Mouse (Mus musculus) forebrain, embryonic 14.5 days (tissue): ENCODE results near the gene S1pr5. TPM values are rescaled to one million over a fixed set of nuclear protein-coding genes. Genes with fewer than 3 reads are reported as not detected.
"Not testable (repeated sequence)": the region's sequence is repeated elsewhere in the genome, so short reads cannot be mapped to it uniquely, and the experiment has no call there.

Experiments used
- ATAC-seq: fragments of 200-750 bp; cut with Nextera tagmentation; 2 replicates; pipeline ENCODE4 v1.8.0; 2017; ENCODE audit warnings: mild to moderate bottlenecking, moderate library complexity
- DNase-seq: peaks from one replicate; pipeline ENCODE4 v3.0.0-alpha.2; 2015; ENCODE audit warnings: low spot score
- H3K27ac ChIP-seq: fragments of 300-500 bp; sonication (generic); 2 replicates; pipeline ENCODE4 v1.5.1; 2014; ENCODE audit warnings: low read depth, mild to moderate bottlenecking, control low read depth, low read length, moderate library complexity
- H3K27me3 ChIP-seq: fragments of 300-500 bp; sonication (generic); replicated peaks from 2 replicates; pipeline ENCODE4 v1.6.1; 2014; ENCODE audit warnings: low read length, control low read depth, mixed read lengths; ENCODE audit not compliant: control insufficient read depth, insufficient read depth
- H3K36me3 ChIP-seq: fragments of 300-500 bp; sonication (generic); 2 replicates; pipeline ENCODE4 v1.6.1; 2014; ENCODE audit warnings: low read length, control low read depth; ENCODE audit not compliant: control insufficient read depth, insufficient read depth
- H3K4me1 ChIP-seq: fragments of 300-500 bp; sonication (generic); 2 replicates; pipeline ENCODE4 v1.6.1; 2014; ENCODE audit warnings: antibody characterized with exemption, low read length, control low read depth; ENCODE audit not compliant: control insufficient read depth, insufficient read depth
- H3K4me2 ChIP-seq: fragments of 300-500 bp; sonication (generic); 2 replicates; pipeline ENCODE4 v1.6.1; 2014; ENCODE audit warnings: mild to moderate bottlenecking, control low read depth, low read length
- H3K4me3 ChIP-seq: fragments of 300-500 bp; sonication (generic); 2 replicates; pipeline ENCODE4 v1.5.1; 2014; ENCODE audit warnings: low read depth, low read length, control low read depth
- H3K9ac ChIP-seq: fragments of 300-500 bp; sonication (generic); 2 replicates; pipeline ENCODE4 v1.6.1; 2014; ENCODE audit warnings: mild to moderate bottlenecking, low read length, control low read depth, moderate library complexity
- H3K9me3 ChIP-seq: fragments of 300-500 bp; sonication (generic); replicated peaks from 2 replicates; pipeline ENCODE4 v1.6.1; 2016; ENCODE audit warnings: low read length, control low read depth, mixed read lengths; ENCODE audit not compliant: control insufficient read depth
- WGBS: fragments of 180-500 bp; shearing (Covaris S2); extraction: QIAGEN DNeasy Blood & Tissue Kit; methylation state at CpG from one replicate; pipeline ENCODE4 v1.1.7; 2014; 5-methylcytosine and 5-hydroxymethylcytosine counted together
- polyA plus RNA-seq: library from polyadenylated mRNA; unstranded; fragments of >200 nt; fragmentation: Nextera tagmentation; extraction: Ambion mirVana; gene quantifications from 2 replicates; pipeline ENCODE4 v1.2.1, GENCODE M21; 2014

The S1pr5 gene
- polyA plus RNA-seq, 1 experiment from 2014 or later: 0.94 TPM

DNA sequence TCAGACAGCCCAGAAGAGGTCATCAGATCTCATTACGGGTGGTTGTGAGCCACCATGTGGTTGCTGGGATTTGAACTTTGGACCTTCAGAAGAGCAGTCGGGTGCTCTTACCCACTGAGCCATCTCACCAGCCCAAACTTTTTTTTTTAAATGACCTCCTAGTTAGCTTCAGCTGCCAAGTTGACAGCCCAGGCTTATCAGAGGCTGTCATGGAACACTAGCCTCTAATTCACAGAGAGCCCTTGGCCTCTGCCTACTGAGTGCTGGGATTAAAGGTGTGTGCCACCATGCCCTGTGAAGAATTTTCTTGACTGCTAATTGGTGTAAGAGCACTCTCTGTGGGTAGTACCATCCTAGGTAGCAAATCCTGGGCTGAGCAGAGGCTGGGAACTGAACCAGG lies 24.8 kb downstream of the S1pr5 start:
- not testable (repeated sequence) for H3K4me2 ChIP-seq, H3K4me1 ChIP-seq, DNase-seq, ATAC-seq, H3K36me3 ChIP-seq, H3K27ac ChIP-seq, H3K9me3 ChIP-seq, H3K4me3 ChIP-seq, H3K9ac ChIP-seq, H3K27me3 ChIP-seq
- 91% methylated on average over 1 of the region's 2 CpGs for WGBS

DNA sequence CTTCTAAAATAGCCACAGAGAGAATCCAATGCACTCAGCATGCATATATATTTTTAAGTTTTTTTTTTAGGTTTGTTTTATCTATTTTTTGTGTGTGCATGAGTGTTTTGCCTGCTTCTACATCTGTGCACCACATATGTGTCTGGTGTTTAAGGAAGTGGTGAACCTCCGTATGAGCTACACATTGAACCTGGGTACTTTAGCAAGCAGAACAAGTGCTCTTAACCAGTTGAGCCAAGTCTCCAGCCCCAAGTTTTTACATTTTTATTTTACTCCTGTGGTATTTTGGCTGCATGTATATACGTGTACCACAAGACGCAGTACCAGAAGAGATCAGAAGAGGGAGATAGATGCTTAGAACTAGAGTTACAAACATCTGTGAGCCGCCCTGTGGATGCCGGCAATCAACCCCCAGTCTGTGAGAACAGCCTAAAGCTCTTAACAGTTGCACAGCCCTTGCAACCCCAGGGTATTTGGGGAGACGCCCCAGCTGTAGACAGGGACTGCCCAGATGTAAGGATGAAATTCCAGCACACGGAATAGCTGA lies 26.8 kb downstream of the S1pr5 start:
- ATAC-seq (peak; percentile 62), DNase-seq (peak; percentile 87)
- Histone ChIP-seq H3K4me3 (no peak overlapping the region), H3K27ac (no peak overlapping the region), H3K36me3 (no peaks in the 10 kb centered on the region), H3K27me3 (no peaks in the 10 kb centered on the region), H3K4me2 (no peak overlapping the region), H3K9me3 (no peaks in the 10 kb centered on the region), H3K4me1 (peaks cover 5% of the 10 kb centered on the region; the same call in 1 of the 2 replicates), H3K9ac (no peak overlapping the region)
- WGBS: 14% methylated on average over 7 of the region's 7 CpGs

DNA sequence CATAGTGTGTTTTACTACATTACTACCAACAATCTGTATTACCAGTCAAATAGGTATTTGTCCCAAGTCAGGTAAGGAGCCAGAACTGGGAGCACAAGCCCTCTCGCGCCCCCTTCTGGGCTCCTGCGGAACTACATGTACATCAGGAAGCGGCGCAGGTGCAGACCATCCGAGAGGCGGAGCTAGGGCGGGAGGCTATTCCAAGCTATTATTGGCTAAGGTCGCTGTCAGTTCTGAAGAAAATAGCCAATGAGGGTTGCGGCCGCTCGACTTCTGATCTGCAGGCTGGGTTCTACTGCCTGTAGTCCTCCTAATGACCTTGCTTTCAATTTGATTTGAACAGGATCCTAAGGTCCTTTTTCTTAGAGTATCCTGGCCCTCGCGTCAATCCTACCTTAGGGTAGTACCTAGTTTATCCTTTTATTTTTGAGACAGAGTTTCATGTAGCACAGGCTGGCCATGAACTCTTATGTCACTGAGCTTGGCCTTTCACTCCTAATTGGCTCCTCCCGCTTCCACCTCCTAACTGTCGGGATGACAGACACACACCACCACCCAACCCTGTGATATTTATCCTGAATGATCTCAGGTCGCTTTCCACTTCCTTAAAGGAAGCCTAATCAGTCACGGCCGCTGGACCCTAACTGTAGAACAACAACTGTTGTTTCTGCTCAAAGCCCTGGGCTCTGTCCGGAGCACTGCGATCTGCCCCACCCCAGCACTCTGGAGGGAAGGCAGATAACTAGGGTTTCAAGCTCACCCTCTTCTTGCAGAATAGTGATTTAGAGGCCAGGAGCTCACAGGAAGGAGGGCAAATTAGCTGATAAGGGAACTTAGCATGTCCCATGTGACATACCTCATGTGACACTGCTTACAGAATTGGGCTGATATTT lies 27.5 kb downstream of the S1pr5 start:
- H3K36me3 ChIP-seq: no peaks in the 10 kb centered on the region
- ATAC-seq (peak; percentile 90), DNase-seq (peak; percentile 94)
- 15% methylated on average over 21 of the region's 21 CpGs for WGBS
- peak overlapping the region; percentile 43 for H3K4me2 ChIP-seq
- H3K27ac ChIP-seq: no peak overlapping the region
- no peaks in the 10 kb centered on the region for H3K9me3 ChIP-seq
- H3K27me3 ChIP-seq: no peaks in the 10 kb centered on the region
- H3K9ac ChIP-seq: no peak overlapping the region
- H3K4me1 ChIP-seq: peaks cover 5% of the 10 kb centered on the region; the same call in 1 of the 2 replicates
- peak overlapping the region; percentile 8 for H3K4me3 ChIP-seq

DNA sequence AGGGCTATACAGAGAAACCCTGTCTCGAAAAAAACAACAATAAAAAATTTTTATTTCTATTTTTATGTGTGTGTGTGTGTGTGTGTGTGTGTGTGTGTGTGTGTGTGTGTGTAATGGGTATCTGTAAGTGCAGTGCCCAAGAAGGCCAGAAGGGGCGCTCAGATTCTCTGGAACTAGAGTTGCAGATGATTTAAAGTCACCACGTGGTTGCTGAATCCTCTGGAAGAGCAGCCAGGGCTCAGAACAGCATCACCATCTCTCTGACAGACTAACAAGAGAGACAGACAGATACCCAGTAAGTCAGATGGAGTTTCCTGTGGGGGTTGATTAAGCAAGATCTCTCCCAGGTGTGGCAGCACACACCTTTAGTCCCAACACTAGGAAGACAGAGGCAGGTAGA lies 28.4 kb downstream of the S1pr5 start:
- DNase-seq: no peak
- Histone ChIP-seq H3K4me3 (no peak overlapping the region), H3K9ac (no peak overlapping the region), H3K36me3 (no peaks in the 10 kb centered on the region), H3K4me2 (no peak overlapping the region), H3K27me3 (no peaks in the 10 kb centered on the region), H3K27ac (no peak overlapping the region), H3K4me1 (no peaks in the 10 kb centered on the region), H3K9me3 (no peaks in the 10 kb centered on the region)
- no peak for ATAC-seq
- WGBS: 54% methylated on average over 3 of the region's 3 CpGs

DNA sequence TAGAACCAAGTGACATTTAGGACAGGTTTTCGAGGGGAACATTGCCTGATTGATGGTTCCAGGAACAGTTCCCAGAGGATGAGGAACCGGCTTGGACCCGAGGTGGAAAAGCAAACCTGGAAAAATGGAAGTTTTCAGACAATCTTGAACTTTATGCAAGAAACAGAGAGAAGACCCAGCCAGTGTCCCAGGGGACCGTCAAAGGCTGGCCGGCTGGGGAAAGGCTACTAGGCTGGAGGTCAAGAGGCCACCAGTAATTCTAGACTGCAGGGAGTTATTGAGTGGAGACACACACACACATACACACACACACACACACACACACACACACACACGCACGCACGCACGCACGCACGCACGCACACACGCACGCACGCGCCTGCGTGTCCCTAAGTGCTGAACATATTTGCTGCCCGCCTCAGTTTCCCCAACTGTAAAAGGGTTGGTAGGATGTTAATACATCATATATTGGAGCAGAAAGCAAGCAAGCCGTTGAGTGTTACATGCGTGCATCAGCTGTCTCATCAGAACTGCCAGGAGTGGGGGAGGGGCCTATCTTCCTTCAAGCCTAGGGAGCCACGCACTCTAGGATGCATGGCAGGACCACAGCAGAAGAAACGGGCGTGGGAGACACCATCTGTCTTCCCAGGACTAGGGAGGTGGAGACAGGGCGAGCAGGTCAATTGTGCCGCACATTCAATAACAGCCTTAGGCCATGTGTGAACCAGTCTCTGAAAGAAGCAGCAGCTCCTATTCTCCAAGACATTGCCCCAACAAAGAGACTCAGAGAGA lies 32.0 kb downstream of the S1pr5 start:
- 72% methylated on average over 25 of the region's 25 CpGs for WGBS
- Histone ChIP-seq H3K9ac (no peak overlapping the region), H3K27ac (peak overlapping the region; percentile 58; the same call in 1 of the 2 replicates), H3K4me3 (no peak overlapping the region), H3K9me3 (no peaks in the 10 kb centered on the region), H3K4me1 (no peaks in the 10 kb centered on the region), H3K27me3 (no peaks in the 10 kb centered on the region), H3K4me2 (no peak overlapping the region), H3K36me3 (peaks cover 6% of the 10 kb centered on the region; the same call in 1 of the 2 replicates)
- DNase-seq (peak; percentile 80), ATAC-seq (peak; percentile 75)

DNA sequence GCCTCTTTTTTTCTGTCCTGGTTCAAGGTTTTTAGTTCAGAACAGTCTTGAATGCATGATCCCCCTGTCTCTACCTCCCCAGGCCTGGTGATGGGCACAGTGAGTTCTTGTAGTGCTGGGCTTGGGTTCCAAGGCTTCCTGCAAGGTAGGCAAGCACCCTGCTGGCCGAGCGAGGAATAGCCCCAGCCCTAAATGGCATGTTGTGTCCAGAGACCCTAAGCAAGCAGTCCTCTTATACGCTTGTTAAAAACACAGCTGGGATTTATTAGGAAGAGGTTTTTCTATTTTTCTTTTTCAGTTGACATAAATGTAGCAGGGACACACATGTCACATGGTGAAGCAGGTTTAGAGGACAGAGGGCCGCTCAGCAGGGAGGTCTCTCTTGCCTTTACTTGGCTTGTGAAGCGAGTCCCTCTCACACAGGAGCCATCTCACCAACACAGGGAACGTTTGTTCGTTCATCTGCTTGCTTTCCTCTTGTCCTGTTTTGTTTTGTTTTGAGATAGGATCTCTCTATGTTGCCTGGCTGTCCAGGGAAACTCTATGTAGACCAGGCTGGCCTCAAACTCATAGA lies 34.5 kb downstream of the S1pr5 start:
- DNase-seq (peak; percentile 37), ATAC-seq (no peak)
- H3K36me3 ChIP-seq: peaks cover 13% of the 10 kb centered on the region; the same call in 1 of the 2 replicates
- H3K9ac ChIP-seq: no peak overlapping the region
- H3K27ac ChIP-seq: no peak overlapping the region
- no peaks in the 10 kb centered on the region for H3K4me1 ChIP-seq
- H3K27me3 ChIP-seq: no peaks in the 10 kb centered on the region
- H3K9me3 ChIP-seq: no peaks in the 10 kb centered on the region
- H3K4me3 ChIP-seq: no peak overlapping the region
- no peak overlapping the region for H3K4me2 ChIP-seq
- 41% methylated on average over 7 of the region's 7 CpGs for WGBS

DNA sequence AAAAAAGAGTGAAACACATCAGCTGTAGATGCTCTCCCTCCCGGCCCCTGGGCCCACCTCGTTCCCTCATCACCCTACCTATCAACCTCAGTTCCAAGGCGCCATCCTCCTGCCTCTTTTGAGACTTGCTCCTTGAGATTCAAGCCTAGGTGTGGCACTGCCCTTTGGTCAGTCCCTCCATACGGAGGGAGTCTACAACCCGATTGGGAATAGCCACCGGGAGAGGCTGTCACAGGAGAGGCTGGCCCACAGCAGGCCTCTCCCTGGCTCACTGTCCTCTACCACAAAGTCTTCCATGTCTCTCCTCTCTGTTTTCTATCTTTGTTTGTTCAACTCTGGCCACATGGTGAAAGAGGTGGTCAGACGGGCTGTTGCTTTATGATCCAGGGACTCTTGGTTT lies 36.6 kb downstream of the S1pr5 start:
- no peak overlapping the region for H3K4me2 ChIP-seq
- ATAC-seq: no peak
- WGBS: 85% methylated on average over 7 of the region's 7 CpGs
- no peak overlapping the region for H3K9ac ChIP-seq
- no peaks in the 10 kb centered on the region for H3K4me1 ChIP-seq
- no peak overlapping the region for H3K27ac ChIP-seq
- no peak for DNase-seq
- H3K36me3 ChIP-seq: peaks cover 16% of the 10 kb centered on the region
- H3K27me3 ChIP-seq: no peaks in the 10 kb centered on the region
- no peaks in the 10 kb centered on the region for H3K9me3 ChIP-seq
- no peak overlapping the region for H3K4me3 ChIP-seq

DNA sequence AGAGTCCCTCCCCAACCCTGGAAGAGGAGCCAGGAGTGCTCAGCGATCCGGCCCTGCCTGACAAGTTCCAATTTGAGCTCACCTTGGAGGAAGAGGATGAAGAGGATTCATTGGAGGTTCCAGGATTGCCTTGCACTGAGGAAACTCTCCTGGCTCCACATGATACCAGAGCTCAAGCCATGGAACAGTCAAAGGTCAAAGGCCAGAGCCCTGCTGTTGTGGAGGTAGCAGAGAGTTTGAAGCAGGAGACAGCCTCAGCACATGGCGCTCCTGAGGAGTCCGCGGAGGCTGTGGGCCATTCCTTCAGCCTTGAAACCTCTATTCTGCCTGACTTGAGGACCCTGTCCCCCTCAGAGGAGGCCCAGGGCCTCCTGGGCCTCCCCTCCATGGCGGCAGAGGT lies 37.4 kb downstream of the S1pr5 start:
- H3K36me3 ChIP-seq: peaks cover 24% of the 10 kb centered on the region
- H3K9ac ChIP-seq: no peak overlapping the region
- no peaks in the 10 kb centered on the region for H3K27me3 ChIP-seq
- H3K27ac ChIP-seq: no peak overlapping the region
- no peak for DNase-seq
- H3K4me1 ChIP-seq: no peaks in the 10 kb centered on the region
- no peak overlapping the region for H3K4me2 ChIP-seq
- 84% methylated on average over 6 of the region's 6 CpGs for WGBS
- no peak for ATAC-seq
- H3K9me3 ChIP-seq: no peaks in the 10 kb centered on the region
- no peak overlapping the region for H3K4me3 ChIP-seq
